Mouse (Mus musculus) bone marrow macrophage, adult 2 months (primary cell): Measurements from ENCODE around the gene Kcnma1.

Experiments
- CTCF ChIP-seq: IDR thresholded peaks from 2 replicates; pipeline ENCODE4 v1.5.1; 2012; ENCODE audit warnings: low read depth, mild to moderate bottlenecking, low read length, moderate library complexity
- POLR2A ChIP-seq: IDR thresholded peaks from 2 replicates; pipeline ENCODE4 v1.6.1; 2012; ENCODE audit warnings: mild to moderate bottlenecking, low read depth, low read length, borderline replicate concordance

DNA sequence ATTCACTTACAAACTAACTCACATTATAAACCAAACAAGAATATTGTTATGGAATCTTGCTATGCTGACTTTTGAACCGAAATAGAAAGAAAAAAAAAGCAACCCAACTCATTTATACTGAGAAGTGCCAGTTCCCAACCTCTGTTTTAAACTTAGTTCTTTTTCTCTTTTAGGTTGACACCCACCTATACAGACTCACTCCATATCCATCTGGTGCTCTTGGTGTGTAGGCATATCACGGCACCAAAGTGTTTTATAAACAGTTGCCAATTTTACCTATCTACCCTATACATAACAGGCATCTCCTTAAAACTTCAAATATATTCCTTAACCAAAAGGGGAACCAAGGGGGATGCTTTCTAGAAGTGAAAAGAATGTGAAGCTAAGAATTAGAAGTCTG lies 393.6 kb downstream of the Kcnma1 start:
- TF ChIP-seq CTCF (no peak), POLR2A (no peak)
